Mouse (Mus musculus) frontal cortex, adult 2 months (tissue): ENCODE measurements at regions not wholly inside any gene's neighbourhood (a gene's known extent, or its start where the extent isn't known, plus 50 kb on each side); places are given as distances from the start of the nearest gene placed in this dataset.

Experiments
- DNase-seq, 2 experiments: peaks; one replicate each; pipeline ENCODE4 v3.0.0; 2022; ENCODE audit warnings: low spot score in 1 of 2; ENCODE audit errors: extremely low spot score in 1 of 2

- peak; percentile 69 to 83 for DNase-seq
Observed at GRCm38 (mm10) chr6:100143586-100144301, 143.5 kb downstream of the Rybp start.

DNA sequence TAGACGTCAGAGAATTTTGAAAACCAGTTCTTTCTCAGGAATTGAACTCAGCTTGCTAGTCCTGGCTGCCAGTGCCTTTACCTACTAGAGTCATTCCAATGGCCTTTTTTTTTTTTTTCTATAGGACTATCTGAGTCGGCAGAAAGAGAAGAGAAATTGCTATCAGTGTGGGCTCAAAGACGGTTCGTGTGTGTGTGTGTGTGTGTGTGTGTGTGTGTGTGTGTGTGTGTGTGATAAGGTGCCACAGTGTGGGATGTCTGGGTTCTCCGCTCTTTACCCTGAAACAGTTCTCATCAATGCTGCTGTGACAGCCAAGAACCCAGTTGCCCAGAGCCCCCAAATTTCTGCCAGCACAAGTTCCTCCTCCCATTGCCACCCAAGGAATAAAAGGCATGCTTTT, 146.1 kb downstream of the Rybp start:
- no peak for DNase-seq

DNA sequence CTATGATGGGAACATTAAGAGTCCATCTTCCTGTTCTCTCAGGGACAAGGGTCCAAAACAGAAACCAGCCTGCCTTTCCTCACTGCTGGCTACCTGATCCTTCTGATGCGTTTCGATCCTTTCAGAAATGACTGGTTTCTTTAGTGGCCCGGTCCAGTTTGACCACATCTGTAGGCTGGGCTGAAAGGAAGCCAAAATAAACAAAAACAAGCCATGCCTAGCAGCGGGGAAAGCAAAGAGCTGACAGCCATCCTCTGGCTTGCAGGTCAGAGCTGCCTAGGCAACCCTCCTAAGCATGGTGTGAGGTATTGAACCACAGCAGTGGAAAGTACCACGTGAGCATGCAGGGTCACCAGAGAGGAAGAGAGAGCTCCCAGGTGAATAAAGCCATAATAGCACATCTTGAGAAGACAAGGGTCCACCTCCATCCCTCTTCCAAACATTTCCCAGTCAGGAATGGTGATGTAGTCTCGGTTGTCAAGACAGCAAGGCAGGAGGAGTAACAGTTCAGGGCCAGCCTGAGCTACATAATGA, 146.6 kb downstream of the Rybp start:
- DNase-seq: no peak

- no peak for DNase-seq
Observed at GRCm38 (mm10) chr6:100139809-100140208, 147.5 kb downstream of the Rybp start.

- no peak for DNase-seq
Observed at GRCm38 (mm10) chr6:100138659-100139058, 148.6 kb downstream of the Rybp start.

DNA sequence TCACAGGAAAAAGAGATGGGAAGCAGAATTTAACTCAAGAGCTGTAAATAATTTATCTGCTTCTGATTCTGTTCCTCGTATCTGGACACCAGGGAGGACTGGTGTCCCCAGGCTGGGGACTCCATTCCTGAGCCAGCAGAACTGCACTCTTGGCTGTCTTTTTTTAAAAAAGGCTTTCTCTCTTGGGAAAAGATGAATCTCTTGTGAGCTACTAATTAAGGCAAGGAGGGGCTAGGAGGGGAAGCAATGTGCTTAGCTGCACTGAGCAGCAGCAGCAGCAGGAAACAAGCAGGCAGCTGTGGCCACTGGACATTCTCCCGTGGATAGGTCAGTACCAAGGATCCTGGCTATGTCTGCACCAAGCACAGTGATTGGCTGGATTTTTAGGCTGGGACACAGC, 152.1 kb downstream of the Rybp start:
- no peak for DNase-seq

DNA sequence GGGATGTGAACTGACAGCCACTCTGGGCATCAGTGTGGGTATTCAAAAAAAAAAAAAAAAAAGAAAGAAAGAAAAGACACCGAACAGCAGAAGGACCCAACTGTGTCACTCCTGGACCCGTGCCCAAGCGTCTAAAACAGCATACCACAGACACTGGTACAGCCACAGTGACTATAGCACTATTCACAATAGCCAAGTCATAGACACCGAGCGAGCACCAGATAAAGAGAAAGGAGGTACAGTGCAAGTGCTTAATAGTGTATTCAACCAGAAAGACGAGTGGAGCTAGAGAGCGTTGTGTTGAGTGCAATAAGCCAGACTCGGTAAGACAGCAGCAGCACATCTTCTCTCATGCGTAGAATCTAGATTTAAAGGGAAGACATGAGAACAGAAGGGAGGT, 153.3 kb downstream of the Rybp start:
- no peak for DNase-seq

- no peak for DNase-seq
Observed at GRCm38 (mm10) chr6:100132916-100133600, 154.2 kb downstream of the Rybp start.

GRCm38 (mm10) chr6:100127221-100128143, 159.8 kb downstream of the Rybp start:
- DNase-seq: peak; percentile 60 to 85

- no peak for DNase-seq
Observed at GRCm38 (mm10) chr6:100126736-100127135, 160.5 kb downstream of the Rybp start.

- no peak for DNase-seq
Observed at GRCm38 (mm10) chr6:100126326-100126725, 161.0 kb downstream of the Rybp start.

GRCm38 (mm10) chr6:100121240-100121639, 166.0 kb downstream of the Rybp start:
- no peak for DNase-seq

- no peak for DNase-seq
Observed at GRCm38 (mm10) chr6:100120017-100120944, 167.0 kb downstream of the Rybp start.

- no peak for DNase-seq
Observed at GRCm38 (mm10) chr6:100117084-100117483, 170.2 kb downstream of the Rybp start.

DNA sequence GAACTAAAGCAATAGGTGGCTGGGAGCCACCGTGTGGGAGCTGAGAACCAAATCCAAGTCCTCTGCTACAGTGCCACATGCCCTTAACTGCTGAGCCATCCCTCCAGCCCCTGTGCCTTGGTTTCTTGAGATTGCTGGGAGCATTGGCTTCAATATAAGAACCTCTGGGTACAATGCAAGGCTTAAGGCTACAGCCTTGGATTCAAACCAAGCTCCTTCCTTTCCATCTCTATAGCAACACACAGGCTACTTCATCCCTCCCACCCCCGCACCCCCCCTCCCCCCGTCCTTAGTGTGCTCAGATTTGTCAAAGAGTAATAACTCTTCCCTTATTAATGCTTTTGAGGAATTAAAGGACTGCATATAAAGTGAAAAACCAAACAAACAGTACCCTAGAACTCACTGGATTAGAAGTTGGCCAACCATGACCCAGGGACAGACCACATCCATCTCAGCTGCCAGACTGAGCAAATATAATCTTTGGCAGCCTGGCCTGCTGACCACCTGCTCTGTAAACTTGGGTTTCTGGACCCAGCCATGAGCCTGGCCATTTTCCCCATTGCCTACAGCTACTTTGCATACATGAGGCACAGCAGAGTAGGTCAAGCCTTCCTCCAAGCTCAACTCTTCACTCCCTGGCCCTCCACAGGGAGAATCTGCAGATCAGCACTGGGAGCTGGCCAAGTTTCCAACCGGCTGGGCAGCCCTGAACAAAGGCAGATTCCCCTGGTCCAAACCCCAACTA, 173.7 kb downstream of the Rybp start:
- DNase-seq: no peak

DNA sequence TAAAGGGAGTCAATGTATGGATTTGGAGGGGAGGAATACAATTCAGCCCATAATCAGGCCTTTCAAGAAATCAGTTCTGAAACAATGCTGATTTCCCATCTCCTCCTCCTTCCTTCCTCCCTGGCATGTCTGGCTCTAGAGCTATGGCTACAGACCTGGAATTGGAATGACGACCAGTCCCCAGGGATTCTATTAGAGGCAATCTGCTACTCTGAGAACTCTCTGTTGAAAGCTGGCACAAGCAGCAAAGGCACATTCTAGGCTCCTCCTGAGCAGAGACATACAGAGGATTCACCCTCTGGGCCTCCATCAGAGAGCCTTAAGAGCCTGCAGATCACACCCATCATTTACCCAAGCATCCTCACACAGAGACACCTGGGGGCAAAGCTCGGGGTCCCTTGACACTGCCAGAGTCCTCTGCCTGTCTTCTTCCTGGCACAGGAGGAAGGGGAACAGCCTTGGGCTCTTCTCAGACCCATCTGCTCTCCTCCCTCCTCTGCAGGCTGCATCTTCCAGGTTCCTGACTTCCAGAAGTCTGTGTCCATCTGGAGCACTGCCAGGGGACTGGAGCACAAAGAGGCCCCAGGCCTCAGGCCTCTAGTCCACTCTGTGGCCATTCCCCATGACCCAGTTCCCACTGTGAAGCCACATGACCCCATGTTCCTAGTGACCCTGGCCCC, 176.2 kb downstream of the Rybp start:
- DNase-seq: no peak

DNA sequence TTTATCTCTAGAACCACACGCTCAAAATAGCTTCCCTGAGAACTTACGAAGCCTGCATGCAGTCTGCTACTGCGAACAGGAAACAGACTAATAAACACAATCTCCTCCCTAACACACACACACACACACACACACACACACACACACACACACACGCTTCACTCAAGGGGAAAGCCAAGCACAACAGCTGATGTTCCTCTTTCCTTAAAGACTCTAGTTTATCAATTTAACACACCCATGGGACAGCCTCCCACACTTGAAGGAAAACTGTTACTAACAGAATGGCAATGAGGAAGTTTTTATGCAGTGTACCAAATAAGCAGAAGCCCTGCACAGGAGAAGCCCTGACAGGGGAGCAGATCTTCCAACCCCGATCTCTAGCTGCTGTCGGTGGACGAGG, 177.3 kb downstream of the Rybp start:
- DNase-seq: peak in 1 of 2 experiments; percentile 27

GRCm38 (mm10) chr6:100109351-100109750, 177.9 kb downstream of the Rybp start:
- no peak for DNase-seq

- peak in 1 of 2 experiments; percentile 15 for DNase-seq
Observed at GRCm38 (mm10) chr6:100107508-100107907, 179.8 kb downstream of the Rybp start.
